Mouse (Mus musculus): ENCODE data around the gene Gm826.

DNA sequence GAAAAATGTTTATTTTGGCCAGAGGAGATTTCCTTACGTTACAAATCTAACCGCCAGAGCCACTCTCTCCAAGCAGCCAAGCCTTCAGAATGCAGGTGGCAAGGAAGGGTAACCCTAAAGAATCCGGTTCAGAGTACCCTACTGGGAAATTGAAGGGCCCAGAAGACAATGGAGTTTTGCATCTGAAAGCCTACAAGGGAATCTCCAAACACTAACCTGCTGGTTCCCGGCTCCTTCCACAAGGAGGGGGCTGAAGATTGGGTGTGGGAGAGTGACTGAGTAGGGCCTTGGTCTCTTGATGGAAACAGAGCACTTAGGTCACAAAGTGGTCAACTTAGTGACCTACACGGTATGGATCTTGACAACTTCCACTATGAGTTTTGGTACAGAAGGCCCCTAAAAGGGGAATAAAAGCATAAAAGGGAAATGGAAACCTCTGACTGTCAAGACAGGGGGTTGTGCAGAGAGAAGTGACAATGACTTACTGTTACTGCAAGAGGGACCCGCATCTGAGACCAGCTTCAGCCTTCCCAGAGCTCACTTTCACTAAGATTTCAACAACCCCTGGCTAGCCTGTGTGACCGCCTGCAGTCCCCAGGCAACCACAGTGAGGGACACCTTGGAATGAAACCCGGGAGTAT, 26.4 kb upstream of the Gm826 start:
- TF ChIP-seq CTCF (IDR thresholded peaks at IDR 0.05; ENCODE audit: extremely low read depth, insufficient read length, insufficient replicate concordance, low read depth, low read length) (no peak), POLR2A (IDR thresholded peaks at IDR 0.05; ENCODE audit: low read depth, low read length) (no peak)

All from small intestine, adult 2 months (tissue).